Mouse (Mus musculus) inflammation-experienced regulatory T-cells (primary cell): Measurements from ENCODE around the gene Tbc1d10b. TPM values are rescaled to one million over a fixed set of nuclear protein-coding genes. Genes with fewer than 3 reads are reported as not detected.

Source experiments
- polyA plus RNA-seq, 2 experiments: library from polyadenylated mRNA; unstranded; fragments of 100-300 nt; shearing (Covaris generic); gene quantifications; one replicate each; pipeline ENCODE4 v1.2.1; 2017

Gene Tbc1d10b
- polyA plus RNA-seq, result 100 to 1,000 TPM in 1 of 2 experiments, 10 to 100 TPM in 1; 71.6 to 101 TPM

DNA sequence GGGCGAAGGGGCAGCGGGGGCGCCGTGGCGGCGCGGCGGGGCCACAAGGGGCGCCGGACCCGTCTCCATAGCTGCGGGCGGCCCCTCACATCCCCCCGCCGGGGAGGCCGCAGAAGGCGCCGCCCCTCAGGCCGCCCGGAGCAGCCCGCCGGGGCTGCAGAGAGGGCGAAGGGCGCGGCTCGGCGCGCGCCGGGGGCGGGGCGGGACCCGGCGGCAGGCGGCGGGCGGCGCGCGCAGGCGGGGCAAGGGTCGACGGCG lies at the start of gene Tbc1d10b:
Gene Tbc1d10b, minus strand, starts transcription at position 174 of the 258 bp plus-strand sequence.

DNA sequence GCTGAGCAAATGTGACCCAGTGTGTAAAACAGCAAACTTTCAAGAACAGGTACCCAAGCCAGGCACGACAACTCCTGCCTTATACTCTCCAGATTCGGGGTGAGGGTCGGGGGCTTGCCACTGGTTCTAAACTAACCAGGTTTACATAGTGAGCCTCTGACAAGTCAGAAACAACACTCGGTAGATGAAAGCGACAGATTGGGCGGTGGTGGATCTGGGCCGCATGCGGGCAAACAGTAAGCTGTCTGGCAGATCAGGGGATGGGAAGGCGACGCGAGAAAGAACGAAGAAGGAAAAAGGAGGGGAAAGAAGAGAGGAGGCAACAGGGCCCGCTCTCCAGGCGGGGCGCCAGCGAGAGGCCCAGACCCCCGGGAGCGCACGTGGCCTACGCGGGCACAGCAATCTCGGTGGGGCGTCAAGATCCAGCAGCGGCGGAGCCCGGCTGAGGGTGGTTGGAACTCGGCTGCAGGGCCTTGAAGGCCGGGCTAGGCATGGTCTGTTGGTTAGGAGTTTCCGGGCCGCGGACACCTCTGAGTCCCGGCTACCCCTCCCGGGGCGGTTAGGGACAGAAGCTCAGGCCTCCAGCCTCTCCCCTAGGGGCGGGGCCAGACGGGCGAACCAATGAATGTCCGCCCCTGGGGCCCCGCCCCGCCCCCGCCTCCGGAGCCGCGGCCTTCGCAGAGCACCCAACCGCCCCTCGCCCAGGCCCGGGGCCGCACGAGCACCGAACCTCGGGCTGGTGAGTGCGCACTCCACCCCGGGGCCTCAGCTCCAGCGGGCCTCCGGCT lies 35.8 kb upstream of the Tbc1d10b start, which contains the start of gene Zfp771:
Gene Zfp771, plus strand, starts transcription at position 405 of the 788 bp plus-strand sequence.

GRCm38 (mm10) chr7:127232622-127233367 lies 24.5 kb upstream of the Tbc1d10b start, which contains the start of the genes Zfp553 and Sept1:
Zfp553 (plus strand) TSS chr7:127233061.
Sept1 (minus strand) TSS chr7:127233130.

GRCm38 (mm10) chr7:127208553-127209438 lies 528 bp upstream of the Tbc1d10b start, which contains the start of gene Mylpf:
Mylpf (plus strand) TSS chr7:127208890.

GRCm38 (mm10) chr7:127195544-127196295 lies 12.5 kb downstream of the Tbc1d10b start, which contains the start of gene Cd2bp2:
Cd2bp2 (minus strand) TSS chr7:127196050.

Other genes with a start within 250 kb of the Tbc1d10b start
- 100 to 1,000 TPM; 248 to 261 TPM for gene Cdipt, start 232.6 kb downstream of the Tbc1d10b start, polyA plus RNA-seq
- gene Cdiptos, start 232.4 kb downstream of the Tbc1d10b start, polyA plus RNA-seq, result 1 to 10 TPM in 1 of 2 experiments, under 1 TPM in 1; 0.94 to 3.5 TPM
- 10 to 100 TPM; 49.5 to 51.3 TPM for gene Mvp, start 193.8 kb downstream of the Tbc1d10b start, polyA plus RNA-seq
- 1 to 10 TPM in 1 of 2 experiments, under 1 TPM in 1; 0.71 to 3.4 TPM for gene Pagr1b, start 192.0 kb downstream of the Tbc1d10b start, polyA plus RNA-seq
- 100 to 1,000 TPM; 140 to 147 TPM for gene Pagr1a, start 191.1 kb downstream of the Tbc1d10b start, polyA plus RNA-seq
- 10 to 100 TPM; 35.6 to 68.8 TPM for gene Gm42742, start 187.4 kb downstream of the Tbc1d10b start, polyA plus RNA-seq
- gene Prrt2, start 187.3 kb downstream of the Tbc1d10b start, polyA plus RNA-seq, result 10 to 100 TPM in 1 of 2 experiments, 1 to 10 TPM in 1; 9.5 to 16.8 TPM
- 100 to 1,000 TPM; 152 to 157 TPM for gene Maz, start 181.4 kb downstream of the Tbc1d10b start, polyA plus RNA-seq
- 10 to 100 TPM; 10.1 to 11.0 TPM for gene Kif22, start 166.0 kb downstream of the Tbc1d10b start, polyA plus RNA-seq
- gene Zg16, start 121.1 kb downstream of the Tbc1d10b start, polyA plus RNA-seq, result 1 to 10 TPM in 1 of 2 experiments, not detected in 1; 1.0 TPM
- 100 to 1,000 TPM; 320 to 356 TPM for gene AI467606, start 117.1 kb downstream of the Tbc1d10b start, polyA plus RNA-seq
- 10 to 100 TPM; 17.9 to 21.1 TPM for gene Qprt, start 86.2 kb downstream of the Tbc1d10b start, polyA plus RNA-seq
- 100 to 1,000 TPM in 1 of 2 experiments, 10 to 100 TPM in 1; 81.1 to 120 TPM for gene Spn, start 70.6 kb downstream of the Tbc1d10b start, polyA plus RNA-seq
- 10 to 100 TPM; 59.9 to 63.9 TPM for gene Cd2bp2, start 12.4 kb downstream of the Tbc1d10b start, polyA plus RNA-seq
- gene Mylpf, start 422 bp upstream of the Tbc1d10b start, polyA plus RNA-seq, result 10 to 100 TPM; 11.1 to 22.9 TPM
- 10 to 100 TPM; 20.4 to 32.8 TPM for gene Zfp553, start 24.6 kb upstream of the Tbc1d10b start, polyA plus RNA-seq
- 100 to 1,000 TPM; 433 to 501 TPM for gene Sept1, start 24.7 kb upstream of the Tbc1d10b start, polyA plus RNA-seq
- 10 to 100 TPM; 14.6 to 20.7 TPM for gene Zfp771, start 35.8 kb upstream of the Tbc1d10b start, polyA plus RNA-seq
- gene Dctpp1, start 52.2 kb upstream of the Tbc1d10b start, polyA plus RNA-seq, result 10 to 100 TPM; 27.8 to 34.4 TPM
- gene Sephs2, start 65.6 kb upstream of the Tbc1d10b start, polyA plus RNA-seq, result 10 to 100 TPM; 34.4 to 44.5 TPM
- 100 to 1,000 TPM; 325 to 340 TPM for gene Itgal, start 87.8 kb upstream of the Tbc1d10b start, polyA plus RNA-seq
- gene Zfp768, start 137.1 kb upstream of the Tbc1d10b start, polyA plus RNA-seq, result under 1 TPM in 1 of 2 experiments, not detected in 1; 0.55 TPM
- gene Zfp747, start 167.6 kb upstream of the Tbc1d10b start, polyA plus RNA-seq, result 10 to 100 TPM; 15.1 to 22.7 TPM
- 10 to 100 TPM in 1 of 2 experiments, 1 to 10 TPM in 1; 7.4 to 15.1 TPM for gene 9130019O22Rik, start 178.7 kb upstream of the Tbc1d10b start, polyA plus RNA-seq
- 1 to 10 TPM; 6.3 to 6.7 TPM for gene E430018J23Rik, start 185.2 kb upstream of the Tbc1d10b start, polyA plus RNA-seq
- gene Zfp764, start 198.4 kb upstream of the Tbc1d10b start, polyA plus RNA-seq, result 10 to 100 TPM; 13.3 to 15.4 TPM
- 10 to 100 TPM; 43.5 to 48.6 TPM for gene Zfp688, start 213.6 kb upstream of the Tbc1d10b start, polyA plus RNA-seq
- 10 to 100 TPM in 1 of 2 experiments, 1 to 10 TPM in 1; 5.1 to 13.4 TPM for gene Zfp689, start 240.7 kb upstream of the Tbc1d10b start, polyA plus RNA-seq